Mouse (Mus musculus): ENCODE results near the gene Kalrn.

The Kalrn gene

GRCm38 (mm10) chr16:34352747-34353146, 220.6 kb downstream of the Kalrn start:
- no peak for DNase-seq (ENCODE audit: low read depth, low spot score)

- no peak for DNase-seq (ENCODE audit: low read depth, low spot score)
Measured at GRCm38 (mm10) chr16:34351575-34352150, 221.7 kb downstream of the Kalrn start.

GRCm38 (mm10) chr16:34347574-34347973, 225.8 kb downstream of the Kalrn start:
- no peak for DNase-seq (ENCODE audit: low read depth, low spot score)

GRCm38 (mm10) chr16:34344895-34345876, 228.1 kb downstream of the Kalrn start:
- DNase-seq (ENCODE audit: low read depth, low spot score) = no peak

- DNase-seq (ENCODE audit: low read depth, low spot score) = peak; percentile 3
Measured at GRCm38 (mm10) chr16:34343968-34344367, 229.4 kb downstream of the Kalrn start.

GRCm38 (mm10) chr16:34343161-34343560, 230.2 kb downstream of the Kalrn start:
- DNase-seq (ENCODE audit: low read depth, low spot score) = no peak

- no peak for DNase-seq (ENCODE audit: low read depth, low spot score)
Measured at GRCm38 (mm10) chr16:34342369-34343160, 230.8 kb downstream of the Kalrn start.

GRCm38 (mm10) chr16:34334919-34335318, 238.4 kb downstream of the Kalrn start:
- DNase-seq (ENCODE audit: low read depth, low spot score) = no peak

- DNase-seq (ENCODE audit: low read depth, low spot score) = no peak
Measured at GRCm38 (mm10) chr16:34331630-34332029, 241.7 kb downstream of the Kalrn start.

- no peak for DNase-seq (ENCODE audit: low read depth, low spot score)
Measured at GRCm38 (mm10) chr16:34329876-34330275, 243.5 kb downstream of the Kalrn start.

GRCm38 (mm10) chr16:34329431-34329873, 243.9 kb downstream of the Kalrn start:
- no peak for DNase-seq (ENCODE audit: low read depth, low spot score)

GRCm38 (mm10) chr16:34327890-34328289, 245.4 kb downstream of the Kalrn start:
- DNase-seq (ENCODE audit: low read depth, low spot score) = no peak

- DNase-seq (ENCODE audit: low read depth, low spot score) = no peak
Measured at GRCm38 (mm10) chr16:34325869-34326268, 247.5 kb downstream of the Kalrn start.

GRCm38 (mm10) chr16:34325161-34325560, 248.2 kb downstream of the Kalrn start:
- DNase-seq (ENCODE audit: low read depth, low spot score) = no peak

GRCm38 (mm10) chr16:34324735-34325134, 248.6 kb downstream of the Kalrn start:
- DNase-seq (ENCODE audit: low read depth, low spot score) = no peak

- DNase-seq (ENCODE audit: low read depth, low spot score) = no peak
Measured at GRCm38 (mm10) chr16:34323496-34323895, 249.8 kb downstream of the Kalrn start.

- DNase-seq (ENCODE audit: low read depth, low spot score) = peak; percentile 34
Measured at GRCm38 (mm10) chr16:34322546-34322945, 250.8 kb downstream of the Kalrn start.

- no peak for DNase-seq (ENCODE audit: low read depth, low spot score)
Measured at GRCm38 (mm10) chr16:34321066-34321790, 252.1 kb downstream of the Kalrn start.

- no peak for DNase-seq (ENCODE audit: low read depth, low spot score)
Measured at GRCm38 (mm10) chr16:34320023-34320800, 253.1 kb downstream of the Kalrn start.

GRCm38 (mm10) chr16:34317110-34317509, 256.2 kb downstream of the Kalrn start:
- no peak for DNase-seq (ENCODE audit: low read depth, low spot score)

All from A20 (cell line).